Mouse (Mus musculus): ENCODE measurements at regions not wholly inside any gene's neighbourhood (a gene's known extent, or its start where the extent isn't known, plus 50 kb on each side); places are given as distances from the start of the nearest gene placed in this dataset.
"Not testable (repeated sequence)": the region's sequence is repeated elsewhere in the genome, so short reads cannot be mapped to it uniquely, and the experiment has no call there.

DNA sequence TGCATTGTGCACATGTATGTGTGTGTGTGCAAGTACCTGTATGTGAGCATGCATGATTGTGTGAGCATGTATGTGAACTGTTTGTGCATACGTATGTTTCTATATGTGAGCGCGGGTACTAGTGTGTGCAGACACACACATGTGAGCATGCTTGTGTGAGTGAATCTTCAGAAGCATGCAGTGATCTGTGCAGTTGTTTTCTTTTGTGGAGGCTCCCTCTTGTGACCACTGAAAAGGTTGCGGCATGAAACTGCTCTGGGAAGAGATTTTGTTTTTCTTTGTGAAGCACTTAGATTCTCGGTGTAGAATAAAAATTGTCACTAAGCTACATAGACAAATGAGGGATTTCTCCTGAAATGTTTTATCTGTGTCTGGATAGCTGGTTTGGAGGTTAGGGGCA lies 189.2 kb upstream of the Rapgef5 start:
- in situ Hi-C loops (cut with MboI, MseI) = not testable (repeated sequence)

- in situ Hi-C loops (cut with MboI, MseI) = no loop called here
These were observed 185.9 kb upstream of the Rapgef5 start for GRCm38 (mm10) chr12:117330418-117330817.

DNA sequence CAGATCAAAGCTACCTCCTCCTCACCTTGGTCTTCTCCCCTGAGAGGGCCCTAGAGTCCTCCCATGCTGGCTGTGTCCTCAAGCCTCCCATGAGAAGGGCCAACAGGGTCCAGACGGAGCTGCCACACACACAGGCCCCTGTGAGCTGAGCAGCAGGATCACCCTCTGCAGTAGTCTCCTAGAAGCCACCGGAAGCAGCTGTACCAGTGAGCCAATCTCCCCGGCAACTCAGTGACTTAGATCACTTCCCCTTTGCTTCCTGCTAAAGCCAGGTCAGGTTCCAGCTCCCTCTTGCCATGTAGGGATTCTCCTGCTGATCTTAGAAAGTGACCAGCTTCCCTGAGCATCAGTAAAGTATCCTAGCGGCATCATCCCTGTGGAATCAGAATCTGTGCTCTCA lies 179.4 kb upstream of the Rapgef5 start:
- in situ Hi-C loops (cut with MboI, MseI) = no loop called here

- in situ Hi-C loops (cut with MboI, MseI) = no loop called here
These were observed 174.0 kb upstream of the Rapgef5 start for GRCm38 (mm10) chr12:117342321-117342720.

GRCm38 (mm10) chr12:117343121-117343520 lies 173.2 kb upstream of the Rapgef5 start:
- in situ Hi-C loops (cut with MboI, MseI) = no loop called here

GRCm38 (mm10) chr12:117343605-117344004 lies 172.7 kb upstream of the Rapgef5 start:
- in situ Hi-C loops (cut with MboI, MseI) = not testable (repeated sequence)

DNA sequence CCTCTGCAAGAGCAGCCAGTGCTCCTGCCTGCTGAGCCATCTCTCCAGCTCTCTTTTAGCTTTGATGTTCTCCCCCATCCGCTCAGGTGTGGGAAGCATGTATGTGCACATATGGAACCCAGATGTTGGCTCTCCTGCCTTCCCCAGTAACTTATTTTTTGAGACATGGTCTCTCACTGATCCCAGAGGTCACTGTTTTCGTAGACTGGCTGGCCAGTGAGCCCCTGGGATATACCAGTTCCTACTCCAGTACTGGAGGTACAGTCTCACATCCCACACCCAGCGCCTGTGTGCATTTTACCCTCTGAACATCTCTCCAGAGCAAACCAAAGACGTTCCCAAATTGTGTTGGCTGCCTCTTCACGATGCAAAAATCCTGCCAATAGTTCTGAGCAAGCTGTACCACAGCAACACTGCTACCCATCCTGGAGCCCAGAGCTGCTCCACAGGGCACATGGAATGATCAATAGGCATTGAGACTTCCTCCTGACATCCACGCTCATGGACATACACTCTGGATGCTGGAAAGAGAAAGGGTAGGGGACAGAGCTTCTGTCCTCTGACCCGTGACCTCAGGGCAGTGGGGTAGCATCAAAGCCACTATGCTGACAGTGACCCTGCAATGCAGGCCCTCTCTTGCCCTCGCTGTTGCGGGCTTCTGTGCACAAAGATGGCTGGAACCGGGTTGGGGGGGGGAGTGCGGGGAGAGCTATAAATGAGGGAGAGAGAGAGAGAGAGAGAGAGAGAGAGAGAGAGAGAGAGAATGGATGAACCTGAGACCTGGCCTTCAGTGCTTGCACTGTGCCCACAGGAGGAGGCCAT lies 171.8 kb upstream of the Rapgef5 start:
- in situ Hi-C loops (cut with MboI, MseI) = no loop called here

DNA sequence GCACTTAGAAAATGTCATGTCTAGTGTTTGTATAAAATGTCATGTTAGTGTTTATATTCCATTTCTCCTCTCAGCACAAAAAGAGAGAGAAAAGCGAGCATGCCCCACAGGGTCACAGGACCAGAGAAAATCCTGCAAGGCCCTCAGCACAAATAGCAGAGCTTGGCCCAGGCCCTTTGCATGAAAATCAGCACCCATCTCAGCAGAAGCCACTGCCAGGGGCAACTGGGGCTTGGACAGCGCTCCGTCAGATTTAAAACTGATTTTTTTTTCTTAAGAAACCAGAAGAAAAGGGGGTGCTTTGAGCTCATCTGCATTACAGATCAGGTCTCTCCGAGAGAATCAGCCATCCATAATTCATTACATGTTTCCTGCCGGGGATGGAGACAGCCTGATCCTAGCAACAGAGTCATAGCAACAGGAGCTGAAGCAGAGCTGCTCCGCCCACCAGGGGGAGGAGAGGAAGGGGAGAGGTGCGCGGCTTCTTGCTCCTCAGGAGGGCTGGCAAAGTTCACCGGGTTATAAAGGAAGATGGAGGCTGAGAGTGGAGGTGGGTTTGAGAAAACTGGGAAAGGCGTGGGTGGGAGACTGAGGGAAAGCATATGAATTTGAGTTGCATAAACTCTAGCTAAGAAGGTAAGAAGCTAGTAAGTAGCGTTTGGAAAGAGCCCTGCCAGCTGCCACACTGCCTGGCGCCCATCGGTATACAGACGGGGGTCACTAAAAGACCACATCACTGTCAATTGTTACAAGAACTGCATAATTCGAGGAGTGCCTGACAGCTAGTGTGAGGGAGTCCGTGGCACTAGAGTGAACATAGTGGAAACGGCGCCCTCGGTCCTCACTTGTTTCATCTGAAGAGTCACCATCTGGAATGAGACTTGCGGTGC lies 170.9 kb upstream of the Rapgef5 start:
- in situ Hi-C loops (cut with MboI, MseI) = no loop called here

DNA sequence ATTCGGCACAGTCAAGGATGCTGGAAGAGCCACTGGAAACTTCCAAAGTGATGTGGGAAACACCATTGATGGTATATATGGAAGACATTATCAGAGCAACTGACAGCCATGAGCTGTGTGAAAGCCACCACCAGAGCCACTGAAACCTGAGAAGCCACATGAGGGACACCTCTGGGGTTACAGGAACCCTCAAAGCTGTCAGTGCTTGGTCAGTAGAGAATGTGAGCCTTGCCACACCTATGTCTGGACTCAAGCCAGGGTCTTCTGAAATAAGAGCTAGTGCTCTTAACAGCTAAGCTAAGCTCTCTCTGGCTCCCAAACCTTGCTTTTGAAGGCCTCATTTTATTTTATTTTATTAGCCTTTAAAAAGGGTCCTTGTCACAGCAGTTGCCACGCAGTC lies 170.2 kb upstream of the Rapgef5 start:
- in situ Hi-C loops (cut with MboI, MseI) = no loop called here

- in situ Hi-C loops (cut with MboI, MseI) = no loop called here
These were observed 169.1 kb upstream of the Rapgef5 start for GRCm38 (mm10) chr12:117347135-117347534.

- in situ Hi-C loops (cut with MboI, MseI) = no loop called here
These were observed 167.8 kb upstream of the Rapgef5 start for GRCm38 (mm10) chr12:117348516-117348915.

- in situ Hi-C loops (cut with MboI, MseI) = no loop called here
These were observed 164.4 kb upstream of the Rapgef5 start for GRCm38 (mm10) chr12:117351900-117352299.

- in situ Hi-C loops (cut with MboI, MseI) = no loop called here
These were observed 163.8 kb upstream of the Rapgef5 start for GRCm38 (mm10) chr12:117352511-117352910.

- in situ Hi-C loops (cut with MboI, MseI) = no loop called here
These were observed 163.3 kb upstream of the Rapgef5 start for GRCm38 (mm10) chr12:117352938-117353337.

GRCm38 (mm10) chr12:117357811-117358210 lies 158.5 kb upstream of the Rapgef5 start:
- in situ Hi-C loops (cut with MboI, MseI) = no loop called here

DNA sequence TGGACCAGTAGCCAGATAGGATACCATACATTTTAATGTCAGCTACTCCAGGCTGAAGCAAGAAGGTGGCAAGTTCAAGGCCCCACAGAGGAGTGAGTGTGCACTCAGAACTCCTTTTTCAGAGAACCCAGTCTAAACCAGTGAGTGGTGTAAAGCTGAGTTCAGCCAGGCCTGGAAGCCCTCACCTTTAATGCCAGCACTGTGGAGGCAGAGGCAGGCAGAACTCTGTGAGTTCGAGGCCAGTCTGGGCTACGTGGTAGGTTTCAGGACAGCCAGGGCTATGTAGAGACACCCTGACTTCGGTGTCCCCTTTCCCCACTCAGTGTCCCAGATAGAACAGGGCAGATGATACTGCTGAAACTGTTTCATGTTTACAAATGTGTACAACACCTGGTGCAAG lies 157.4 kb upstream of the Rapgef5 start:
- in situ Hi-C loops (cut with MboI, MseI) = no loop called here

GRCm38 (mm10) chr12:117360215-117360614 lies 156.1 kb upstream of the Rapgef5 start:
- in situ Hi-C loops (cut with MboI, MseI) = no loop called here

DNA sequence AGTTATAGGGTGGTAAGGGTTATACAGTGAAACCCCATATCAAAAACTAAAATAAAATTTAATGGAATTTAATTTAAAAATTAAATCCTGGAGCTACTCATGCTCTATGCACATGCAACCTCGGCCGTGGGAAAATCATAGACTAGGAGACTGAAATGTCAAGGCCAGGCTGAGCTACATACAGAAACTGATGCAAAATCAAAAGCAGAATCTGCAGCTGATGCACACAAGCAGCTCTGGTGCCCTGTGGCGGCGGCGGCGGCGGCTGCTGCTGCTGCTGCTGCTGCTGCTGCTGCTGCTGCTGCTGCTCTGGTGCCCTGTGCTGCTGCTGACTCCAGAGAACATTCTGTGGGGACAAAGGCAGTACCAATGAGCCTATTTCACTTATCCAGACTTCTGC lies 154.5 kb upstream of the Rapgef5 start:
- in situ Hi-C loops (cut with MboI, MseI) = no loop called here

DNA sequence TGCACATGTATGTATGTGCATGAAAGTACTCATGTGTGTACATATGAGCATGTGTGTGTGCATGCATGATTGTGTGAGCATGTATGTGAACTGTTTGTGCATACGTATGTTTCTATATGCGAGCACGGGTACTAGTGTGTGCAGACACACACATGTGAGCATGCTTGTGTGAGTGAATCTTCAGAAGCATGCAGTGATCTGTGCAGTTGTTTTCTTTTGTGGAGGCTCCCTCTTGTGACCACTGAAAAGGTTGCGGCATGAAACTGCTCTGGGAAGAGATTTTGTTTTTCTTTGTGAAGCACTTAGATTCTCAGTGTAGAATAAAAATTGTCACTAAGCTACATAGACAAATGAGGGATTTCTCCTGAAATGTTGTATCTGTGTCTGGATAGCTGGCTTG lies 152.8 kb upstream of the Rapgef5 start:
- in situ Hi-C loops (cut with MboI, MseI) = not testable (repeated sequence)

GRCm38 (mm10) chr12:117365181-117365580 lies 151.1 kb upstream of the Rapgef5 start:
- in situ Hi-C loops (cut with MboI, MseI) = no loop called here

- in situ Hi-C loops (cut with MboI, MseI) = no loop called here
These were observed 150.4 kb upstream of the Rapgef5 start for GRCm38 (mm10) chr12:117365876-117366275.

DNA sequence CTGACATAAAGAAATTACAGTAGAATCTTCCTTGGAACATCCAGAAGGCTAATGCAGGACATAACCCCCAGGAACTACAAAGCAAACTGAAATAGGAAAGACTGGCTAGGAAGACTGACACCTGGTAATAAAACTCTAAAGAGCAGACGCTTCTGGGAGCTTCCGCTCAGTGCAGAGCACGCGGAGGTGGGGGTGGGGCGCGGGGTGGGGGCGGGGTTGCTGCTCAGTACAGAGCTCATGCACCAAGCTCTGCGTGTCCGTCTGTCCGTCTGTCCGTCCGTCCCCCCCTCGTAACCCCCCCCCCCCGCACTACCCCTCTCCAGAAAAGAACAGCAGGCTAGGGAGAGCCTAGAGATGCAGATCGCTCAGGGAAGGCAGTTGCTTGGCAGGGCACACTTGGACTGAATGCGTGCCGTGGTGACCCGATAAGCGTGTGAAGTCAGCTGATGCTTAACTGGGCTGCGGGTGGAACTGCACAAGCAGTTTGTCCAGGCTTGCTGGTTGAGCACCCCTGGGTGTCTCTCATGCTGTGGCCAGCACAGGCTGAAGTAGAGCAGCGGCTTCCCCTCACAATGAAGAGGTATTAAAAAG lies 137.9 kb upstream of the Rapgef5 start:
- in situ Hi-C loops (cut with MboI, MseI) = no loop called here
